Mouse (Mus musculus): ENCODE measurements around the gene Chchd2. TPM values are rescaled to one million over a fixed set of nuclear protein-coding genes. Genes with fewer than 3 reads are reported as not detected.
"Not testable (repeated sequence)": the region's sequence is repeated elsewhere in the genome, so short reads cannot be mapped to it uniquely, and the experiment has no call there.

Chchd2 gene
- 897 and 927 TPM in 2 replicates for polyA plus RNA-seq (2015; fragmentation: Nextera tagmentation; extraction: Ambion mirVana)

- Histone ChIP-seq H3K9me3 (no peaks in the 10 kb centered on the region), H3K4me1 (replicated peaks) (peaks cover 21% of the 10 kb centered on the region), H3K4me3 (replicated peaks) (peak within 1 kb of the TSS; percentile 87), H3K27me3 (no peaks in the 10 kb centered on the region), H3K4me2 (replicated peaks) (peak within 1 kb of the TSS; percentile 91), H3K36me3 (peaks cover 19% of the 10 kb centered on the region), H3K9ac (replicated peaks) (peak within 1 kb of the TSS; percentile 89), H3K27ac (peak within 1 kb of the TSS; percentile 94)
- peak; percentile 100 for ATAC-seq
- WGBS, result under 1% methylated on average over 46 of the region's 46 CpGs
Observed at GRCm38 (mm10) chr5:129886911-129887636, at the start of gene Chchd2. Gene Chchd2, minus strand, starts transcription at chr5:129887470.

DNA sequence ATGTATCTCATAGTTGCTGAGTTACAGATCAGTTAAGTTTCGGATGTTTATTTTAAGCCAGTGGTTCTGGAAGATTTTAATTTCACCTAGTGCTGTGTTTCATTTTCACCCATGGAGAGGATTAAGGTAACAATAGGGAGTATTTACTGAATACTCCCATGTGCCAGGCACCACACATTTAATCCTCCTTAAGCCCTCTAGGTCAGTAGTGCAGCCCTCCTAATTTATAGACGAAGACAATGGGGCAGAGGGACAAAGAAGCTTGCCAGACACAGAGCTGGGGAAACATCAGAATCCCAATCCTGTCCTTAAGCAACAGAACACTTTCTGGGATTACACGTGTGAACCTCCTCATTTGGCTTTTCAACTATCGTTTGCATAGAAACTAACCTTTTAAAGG, 49.7 kb upstream of the Chchd2 start:
- Histone ChIP-seq H3K9me3 (no peaks in the 10 kb centered on the region), H3K4me2 (replicated peaks) (no peak overlapping the region), H3K36me3 (no peaks in the 10 kb centered on the region), H3K4me1 (replicated peaks) (no peaks in the 10 kb centered on the region), H3K9ac (replicated peaks) (no peak overlapping the region), H3K27me3 (no peaks in the 10 kb centered on the region), H3K4me3 (replicated peaks) (no peak overlapping the region), H3K27ac (no peak overlapping the region)
- ATAC-seq, result no peak
- 12% methylated on average over 4 of the region's 4 CpGs for WGBS

DNA sequence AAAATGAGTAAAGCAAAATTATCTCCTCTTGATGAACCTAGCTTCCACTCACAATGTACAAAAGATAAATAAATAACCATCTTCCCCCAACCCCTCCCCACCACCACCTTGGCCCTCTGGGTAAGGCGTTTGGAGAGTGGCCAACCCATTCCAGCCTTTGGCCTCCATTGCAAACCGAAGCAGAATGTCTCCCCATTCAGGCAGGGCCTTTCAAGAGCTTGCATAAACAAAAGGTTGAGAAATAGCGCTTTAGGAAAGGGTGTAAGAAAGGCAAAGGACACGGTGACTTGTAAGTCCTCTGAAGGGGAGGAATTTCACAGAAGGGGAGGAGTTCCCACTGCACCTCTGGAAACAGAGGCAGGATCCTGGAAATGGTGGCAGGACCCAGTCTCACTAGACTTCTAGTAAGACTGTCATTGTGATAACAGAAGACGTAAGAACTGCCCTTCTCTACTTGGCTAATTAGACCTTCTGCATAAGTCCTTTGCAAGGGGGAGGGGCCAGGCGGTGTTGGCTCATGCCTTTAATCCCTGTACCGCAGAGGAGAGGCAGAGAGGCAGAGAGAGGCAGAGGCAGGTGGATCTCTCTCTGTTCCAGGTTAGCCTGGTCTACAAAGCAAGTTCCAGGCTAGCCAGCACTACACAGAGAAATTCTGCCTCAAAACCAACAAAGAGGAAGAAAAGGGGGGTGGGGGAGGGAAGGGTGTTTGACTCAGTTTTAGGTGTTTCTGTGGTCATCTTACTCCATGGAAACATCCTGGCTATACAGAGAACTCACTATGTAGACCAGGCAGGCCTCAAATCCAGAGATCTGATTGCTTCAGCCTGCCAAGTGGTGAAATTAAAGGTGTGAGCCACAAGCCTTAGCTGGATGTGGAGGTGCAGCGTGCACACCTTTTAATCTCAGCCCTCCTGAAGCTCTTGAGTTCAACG, 42.9 kb upstream of the Chchd2 start:
- no peaks in the 10 kb centered on the region for H3K27me3 ChIP-seq
- no peak for ATAC-seq
- no peaks in the 10 kb centered on the region for H3K36me3 ChIP-seq
- H3K9ac ChIP-seq (replicated peaks), result no peak overlapping the region
- H3K4me3 ChIP-seq (replicated peaks), result no peak overlapping the region
- H3K4me1 ChIP-seq (replicated peaks), result no peaks in the 10 kb centered on the region
- no peaks in the 10 kb centered on the region for H3K9me3 ChIP-seq
- no peak overlapping the region for H3K27ac ChIP-seq
- no peak overlapping the region for H3K4me2 ChIP-seq (replicated peaks)
- WGBS, result 52% methylated on average over 9 of the region's 9 CpGs

- Histone ChIP-seq H3K9ac (replicated peaks) (no peak overlapping the region), H3K4me1 (replicated peaks) (no peaks in the 10 kb centered on the region), H3K4me3 (replicated peaks) (no peak overlapping the region), H3K27me3 (no peaks in the 10 kb centered on the region), H3K9me3 (no peaks in the 10 kb centered on the region; the same call in 1 of the 2 replicates), H3K36me3 (no peaks in the 10 kb centered on the region), H3K27ac (no peak overlapping the region), H3K4me2 (replicated peaks) (no peak overlapping the region)
- 81% methylated on average over 5 of the region's 5 CpGs for WGBS
- no peak for ATAC-seq
Observed at GRCm38 (mm10) chr5:129925933-129926332, 38.7 kb upstream of the Chchd2 start.

GRCm38 (mm10) chr5:129924820-129925452, 37.7 kb upstream of the Chchd2 start:
- Histone ChIP-seq H3K9me3 (no peaks in the 10 kb centered on the region; the same call in 1 of the 2 replicates), H3K4me3 (replicated peaks) (no peak overlapping the region), H3K4me1 (replicated peaks) (no peaks in the 10 kb centered on the region), H3K9ac (replicated peaks) (no peak overlapping the region), H3K27me3 (no peaks in the 10 kb centered on the region), H3K27ac (no peak overlapping the region), H3K4me2 (replicated peaks) (no peak overlapping the region), H3K36me3 (no peaks in the 10 kb centered on the region)
- 92% methylated on average over 8 of the region's 8 CpGs for WGBS
- ATAC-seq, result no peak

GRCm38 (mm10) chr5:129921972-129922371, 34.7 kb upstream of the Chchd2 start:
- no peak for ATAC-seq
- H3K9ac ChIP-seq (replicated peaks), result no peak overlapping the region
- no peaks in the 10 kb centered on the region for H3K27me3 ChIP-seq
- no peak overlapping the region for H3K4me2 ChIP-seq (replicated peaks)
- no peaks in the 10 kb centered on the region for H3K36me3 ChIP-seq
- H3K27ac ChIP-seq, result no peak overlapping the region
- no peaks in the 10 kb centered on the region for H3K4me1 ChIP-seq (replicated peaks)
- WGBS, result 97% methylated on average over 4 of the region's 4 CpGs
- H3K4me3 ChIP-seq (replicated peaks), result no peak overlapping the region
- no peaks in the 10 kb centered on the region; the same call in 1 of the 2 replicates for H3K9me3 ChIP-seq

DNA sequence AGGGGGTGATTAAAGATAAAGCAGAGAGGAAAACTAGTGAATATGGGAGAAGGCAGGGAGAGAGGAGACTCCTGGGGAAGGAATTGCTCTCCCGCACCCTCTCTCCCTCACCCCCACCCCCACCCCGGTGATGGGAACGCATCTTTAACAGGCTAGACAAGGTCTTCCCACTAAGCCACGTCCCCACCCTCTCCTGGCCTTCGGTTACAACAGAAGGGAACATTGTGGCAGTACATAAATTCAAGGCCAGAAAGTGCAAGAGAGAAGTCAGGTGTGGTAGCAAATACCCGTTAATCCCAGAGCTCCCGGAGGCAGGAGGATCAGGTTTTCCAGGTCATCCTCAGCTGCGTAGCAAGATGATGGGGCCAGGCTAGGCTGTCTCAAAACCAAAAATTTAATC, 32.0 kb upstream of the Chchd2 start:
- Histone ChIP-seq H3K27ac (no peak overlapping the region), H3K36me3 (no peaks in the 10 kb centered on the region), H3K4me1 (replicated peaks) (no peaks in the 10 kb centered on the region), H3K4me3 (replicated peaks) (no peak overlapping the region), H3K9me3 (no peaks in the 10 kb centered on the region; the same call in 1 of the 2 replicates), H3K27me3 (no peaks in the 10 kb centered on the region), H3K9ac (replicated peaks) (no peak overlapping the region), H3K4me2 (replicated peaks) (no peak overlapping the region)
- no peak for ATAC-seq
- WGBS, result 75% methylated on average over 8 of the region's 8 CpGs

DNA sequence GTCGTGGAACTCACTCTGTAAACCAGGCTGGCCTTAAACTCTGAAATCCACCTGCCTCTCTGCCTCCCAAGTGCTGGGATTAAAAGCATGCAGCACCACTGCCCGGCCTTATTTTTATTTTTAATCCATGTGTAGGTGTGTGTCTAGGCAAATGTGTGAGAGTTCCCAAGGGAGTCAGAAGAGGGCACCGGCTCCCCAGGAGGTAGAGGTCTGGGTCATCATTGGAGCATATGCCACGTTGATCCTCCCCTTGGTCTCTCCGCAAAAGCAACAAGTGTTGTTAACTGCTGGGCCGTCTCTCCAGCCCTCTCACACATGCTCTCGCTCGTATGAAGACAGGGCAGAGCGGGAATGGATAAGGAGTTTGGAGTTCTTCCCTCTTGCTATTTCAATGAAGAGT, 31.5 kb upstream of the Chchd2 start:
- no peaks in the 10 kb centered on the region for H3K36me3 ChIP-seq
- H3K9ac ChIP-seq (replicated peaks), result no peak overlapping the region
- WGBS, result 87% methylated on average over 9 of the region's 9 CpGs
- no peak overlapping the region for H3K4me3 ChIP-seq (replicated peaks)
- H3K27ac ChIP-seq, result no peak overlapping the region
- no peaks in the 10 kb centered on the region for H3K27me3 ChIP-seq
- H3K4me2 ChIP-seq (replicated peaks), result no peak overlapping the region
- ATAC-seq, result no peak
- no peaks in the 10 kb centered on the region; the same call in 1 of the 2 replicates for H3K9me3 ChIP-seq
- H3K4me1 ChIP-seq (replicated peaks), result no peaks in the 10 kb centered on the region

DNA sequence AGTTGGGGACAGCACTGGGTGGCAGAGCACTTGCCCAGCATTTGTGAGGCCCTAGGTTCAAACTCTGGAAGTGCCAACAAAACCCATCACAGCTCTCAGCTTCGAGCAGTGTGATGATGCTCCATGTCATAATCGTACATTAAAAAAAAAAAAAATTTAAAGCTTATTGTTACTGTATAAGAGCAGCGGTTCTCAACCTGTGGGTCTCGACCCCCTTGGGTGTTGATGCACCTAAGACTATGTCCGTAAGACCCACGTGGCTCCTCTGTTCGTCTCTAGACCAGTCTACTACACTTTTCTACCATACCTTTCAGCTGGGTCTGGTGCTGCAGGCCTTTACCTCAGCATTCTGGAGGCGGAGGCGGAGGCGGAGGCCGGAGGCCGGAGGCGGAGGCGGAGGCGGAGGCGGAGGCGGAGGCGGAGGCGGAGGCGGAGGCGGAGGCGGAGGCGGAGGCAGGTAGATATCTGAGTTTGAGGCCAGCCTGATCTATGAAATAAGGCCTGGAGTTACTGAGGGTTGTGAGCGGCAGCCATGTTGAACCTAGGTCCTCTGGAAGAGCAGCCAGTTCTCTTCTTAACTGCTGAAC, 30.9 kb upstream of the Chchd2 start:
- H3K9ac ChIP-seq (replicated peaks), result no peak overlapping the region
- no peak for ATAC-seq
- no peaks in the 10 kb centered on the region for H3K27me3 ChIP-seq
- no peak overlapping the region for H3K4me3 ChIP-seq (replicated peaks)
- H3K9me3 ChIP-seq, result no peaks in the 10 kb centered on the region; the same call in 1 of the 2 replicates
- no peaks in the 10 kb centered on the region for H3K36me3 ChIP-seq
- H3K4me2 ChIP-seq (replicated peaks), result no peak overlapping the region
- WGBS, result 90% methylated on average over 24 of the region's 24 CpGs
- H3K4me1 ChIP-seq (replicated peaks), result no peaks in the 10 kb centered on the region
- no peak overlapping the region for H3K27ac ChIP-seq

DNA sequence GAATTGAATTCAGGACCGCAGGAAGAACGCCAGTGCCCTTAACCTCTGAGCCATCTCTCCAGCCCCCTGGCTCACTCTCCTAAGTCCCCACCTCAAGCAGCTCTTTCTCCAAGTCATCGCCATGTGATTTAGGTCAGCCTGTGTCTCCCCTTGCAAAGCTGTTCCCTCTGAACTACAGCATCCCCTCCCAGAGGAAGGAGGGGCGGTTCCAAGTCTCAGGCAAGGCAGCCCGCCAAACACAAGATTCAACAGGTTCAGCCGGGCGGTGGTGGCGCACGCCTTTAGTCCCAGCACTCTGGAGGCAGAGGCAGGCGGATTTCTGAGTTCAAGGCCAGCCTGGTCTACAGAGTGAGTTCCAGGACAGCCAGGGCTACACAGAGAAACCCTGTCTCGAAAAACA, 28.2 kb upstream of the Chchd2 start:
- H3K9ac ChIP-seq (replicated peaks); H3K4me2 ChIP-seq (replicated peaks); ATAC-seq; H3K27ac ChIP-seq; H3K4me3 ChIP-seq (replicated peaks); H3K4me1 ChIP-seq (replicated peaks); H3K27me3 ChIP-seq; H3K9me3 ChIP-seq; H3K36me3 ChIP-seq: not testable (repeated sequence)
- WGBS, result 90% methylated on average over 11 of the region's 11 CpGs

- Histone ChIP-seq H3K9ac (replicated peaks) (no peak overlapping the region), H3K9me3 (no peaks in the 10 kb centered on the region), H3K36me3 (no peaks in the 10 kb centered on the region), H3K4me3 (replicated peaks) (no peak overlapping the region), H3K27ac (no peak overlapping the region), H3K27me3 (no peaks in the 10 kb centered on the region), H3K4me1 (replicated peaks) (peaks cover 5% of the 10 kb centered on the region; the same call in 1 of the 2 replicates), H3K4me2 (replicated peaks) (no peak overlapping the region)
- ATAC-seq, result no peak
- 27% methylated on average over 2 of the region's 2 CpGs for WGBS
Observed at GRCm38 (mm10) chr5:129914024-129914423, 26.8 kb upstream of the Chchd2 start.

Measured in midbrain, embryonic 13.5 days (tissue).